Mouse (Mus musculus) heart, adult 9 months (tissue): Measurements from ENCODE around the gene Ablim2.
A peak's percentile ranks its signal among the peaks of the same experiment; 100 is the strongest.

Experiments used
- DNase-seq, 2 experiments: peaks; one replicate each; pipeline ENCODE4 v3.0.0; 2022; ENCODE audit warnings: low spot score in 2 of 2

Ablim2 gene

DNA sequence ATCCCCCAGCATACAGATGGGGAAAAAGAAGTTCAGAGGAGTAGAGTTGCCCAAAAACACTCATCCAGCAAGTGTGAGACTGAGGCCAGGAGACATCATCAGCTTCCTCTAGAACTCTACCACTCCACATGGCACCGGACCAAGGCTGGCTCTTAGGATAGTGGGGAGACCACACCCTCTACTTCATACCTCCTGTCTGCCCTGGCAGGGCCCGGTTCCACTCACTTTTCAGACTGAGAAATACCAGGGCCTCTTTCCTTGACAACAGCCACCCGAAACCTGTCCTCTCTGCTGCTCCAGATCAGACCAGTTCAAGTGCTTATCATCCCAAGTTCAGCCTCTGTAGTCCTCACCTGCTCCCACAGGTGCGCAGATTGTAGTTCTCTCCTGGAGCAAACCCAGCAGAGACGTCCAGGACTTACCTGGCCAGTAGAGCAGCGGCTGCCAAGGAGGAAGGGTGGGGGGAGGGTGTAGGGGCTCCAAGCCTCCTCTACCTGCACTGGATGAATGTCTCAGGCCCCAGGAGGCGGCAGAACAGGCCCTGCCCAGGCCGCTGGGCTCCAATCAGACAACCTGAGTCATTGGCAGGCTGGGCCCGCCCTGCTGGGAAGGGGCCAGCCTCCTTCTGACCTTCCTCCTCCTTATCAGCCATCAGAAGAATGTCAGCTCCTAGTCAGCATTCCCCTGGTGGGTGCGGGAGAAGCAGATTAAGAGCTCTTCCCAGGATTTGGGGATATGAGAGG lies 18.0 kb upstream of the Ablim2 start, which contains the start of gene Sh3tc1:
TSS of gene Sh3tc1 (minus strand) at position 452 of the 743 bp plus-strand sequence.
- peak in 1 of 2 experiments; percentile 53 for DNase-seq

- DNase-seq = no peak
Observed at GRCm38 (mm10) chr5:35740716-35741115, 17.0 kb upstream of the Ablim2 start.

DNA sequence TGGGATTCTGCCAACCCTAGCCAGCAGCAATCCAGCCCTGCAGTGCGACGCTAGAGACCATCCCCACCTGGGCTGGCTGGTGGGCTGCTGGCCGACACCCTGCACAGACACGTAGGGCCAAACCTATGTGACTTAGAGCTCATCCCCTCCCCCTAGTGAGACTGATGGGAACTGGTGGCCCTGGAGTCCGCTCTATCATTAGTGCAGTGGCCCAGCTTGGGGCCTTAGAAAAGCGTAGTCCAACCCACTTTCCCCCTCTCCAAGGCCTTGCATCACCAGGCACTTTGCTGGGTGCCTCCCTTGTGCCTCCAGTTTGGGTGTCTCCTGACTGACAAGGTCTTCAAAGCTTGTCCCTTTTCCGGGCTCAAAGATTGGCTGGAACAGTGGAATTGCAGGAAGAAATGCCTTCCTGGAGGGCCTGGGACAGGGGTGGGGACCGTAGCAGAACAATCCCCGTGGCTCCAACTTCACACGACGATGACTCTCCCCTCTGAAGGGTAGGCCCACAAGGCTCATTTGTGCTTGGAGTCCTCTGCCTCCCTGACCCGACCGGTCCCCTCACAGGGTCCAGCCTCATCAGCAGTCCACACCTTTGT lies 16.4 kb upstream of the Ablim2 start:
- no peak for DNase-seq

DNA sequence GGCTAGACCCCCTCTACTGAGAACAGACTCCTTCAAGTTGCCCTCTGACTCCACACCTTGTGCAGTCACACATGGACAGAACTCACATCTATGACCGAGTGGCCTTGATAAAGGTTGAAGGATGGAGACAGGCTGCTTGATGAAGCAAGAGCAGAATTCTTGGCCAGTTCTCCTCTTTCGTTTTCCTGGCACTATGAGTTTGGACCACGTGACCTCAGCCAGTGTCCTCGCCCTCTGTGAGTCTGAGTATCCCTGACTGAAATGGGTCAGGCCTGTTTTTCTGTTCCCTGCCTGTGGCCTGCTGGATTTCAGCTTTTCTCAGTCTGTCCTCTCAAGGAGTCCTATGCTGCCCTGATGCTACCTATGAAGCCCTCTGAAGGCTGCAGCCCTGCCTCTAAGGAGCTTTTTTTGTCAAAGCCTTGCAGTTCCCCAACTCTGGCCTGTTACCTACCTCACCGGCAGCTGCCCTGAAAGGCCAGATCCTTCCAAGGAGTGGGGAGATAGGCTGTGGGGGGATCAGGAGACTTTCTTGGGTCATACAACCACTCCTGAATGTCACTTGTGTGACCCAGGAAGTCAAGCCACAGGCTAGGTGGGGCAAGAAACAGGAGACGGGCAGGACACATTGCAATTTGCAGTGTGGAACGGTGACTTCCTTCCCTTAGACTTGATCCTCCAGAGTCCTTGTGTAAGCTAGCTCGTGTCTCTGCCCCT lies 14.3 kb upstream of the Ablim2 start:
- peak; percentile 79 to 88 for DNase-seq

GRCm38 (mm10) chr5:35743990-35744722 lies 13.5 kb upstream of the Ablim2 start:
- no peak for DNase-seq

DNA sequence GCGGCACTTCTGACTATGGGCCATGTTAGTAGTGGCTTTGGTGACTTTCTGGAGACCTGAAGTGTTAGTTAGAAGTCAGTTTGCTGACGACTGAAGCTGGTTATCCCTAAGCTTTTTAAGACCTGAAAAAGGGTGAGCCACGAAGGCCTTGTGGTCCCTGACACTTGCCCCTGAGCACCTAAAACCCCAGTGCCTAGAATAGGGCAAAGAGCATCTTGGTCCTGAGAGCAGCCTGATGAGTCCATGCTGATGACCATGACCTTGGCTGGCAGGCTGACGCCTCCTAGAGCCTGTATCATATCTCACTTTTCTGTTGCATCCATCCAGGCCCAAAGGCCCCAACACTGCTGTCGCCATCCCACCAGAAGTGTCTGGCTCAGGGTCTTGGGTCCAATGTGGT lies 12.3 kb upstream of the Ablim2 start:
- DNase-seq = no peak

DNA sequence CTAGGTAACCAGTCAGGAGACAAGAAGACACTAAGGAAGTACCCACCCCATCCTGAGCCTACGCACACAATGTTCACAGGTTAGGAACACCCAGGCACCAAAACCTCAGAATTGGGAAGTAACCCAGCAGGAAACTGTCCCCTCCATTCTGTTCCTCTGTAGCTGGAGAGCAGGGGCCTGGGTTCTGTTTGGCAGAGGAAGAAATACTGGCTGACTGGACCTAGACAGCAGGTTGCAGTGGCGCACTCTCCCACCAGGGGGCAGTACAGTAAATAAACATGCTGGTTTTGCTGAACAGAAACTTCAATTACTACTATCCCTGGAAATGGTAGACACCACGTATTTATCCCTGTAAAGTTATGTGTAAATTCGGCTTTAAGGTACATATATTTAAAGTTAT lies 10.8 kb upstream of the Ablim2 start:
- DNase-seq = peak in 1 of 2 experiments; percentile 69

DNA sequence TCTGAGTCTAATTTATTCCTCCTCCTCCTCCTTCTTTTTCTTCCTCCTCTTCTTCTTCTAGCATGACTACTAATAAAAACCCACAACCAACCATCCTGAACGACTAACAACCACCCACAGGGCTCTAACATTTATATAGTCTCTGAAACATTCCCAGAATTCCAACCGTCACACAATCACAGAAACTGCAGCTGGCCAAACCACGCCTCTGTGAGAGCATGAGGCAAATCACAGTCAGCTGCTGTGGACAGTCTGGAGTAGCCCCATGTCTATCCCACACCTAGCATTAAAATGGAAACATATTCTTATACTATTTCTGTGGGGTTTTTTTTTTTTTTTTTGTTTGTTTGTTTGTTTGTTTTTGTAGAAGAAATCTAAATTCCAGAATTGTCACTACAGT lies 8.3 kb upstream of the Ablim2 start:
- no peak for DNase-seq

DNA sequence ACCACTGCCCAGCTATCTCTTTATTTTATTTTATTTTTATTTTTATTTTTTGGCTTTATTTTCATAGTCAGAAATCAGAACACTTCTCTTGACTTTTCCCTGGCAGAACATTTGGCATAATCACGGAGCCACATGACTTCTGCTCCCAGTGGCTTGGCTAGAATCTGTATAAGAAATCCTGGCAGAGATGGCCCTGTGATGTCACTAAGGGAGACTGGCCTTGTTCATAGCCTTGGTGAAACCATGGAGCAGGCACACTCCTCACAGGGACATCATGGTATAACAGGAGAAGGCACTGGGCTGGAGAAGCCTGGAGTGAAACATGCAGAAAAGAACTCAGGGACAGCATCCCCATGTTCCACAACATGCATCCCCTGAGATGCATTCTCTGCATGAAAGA lies 7.7 kb upstream of the Ablim2 start:
- DNase-seq = no peak

DNA sequence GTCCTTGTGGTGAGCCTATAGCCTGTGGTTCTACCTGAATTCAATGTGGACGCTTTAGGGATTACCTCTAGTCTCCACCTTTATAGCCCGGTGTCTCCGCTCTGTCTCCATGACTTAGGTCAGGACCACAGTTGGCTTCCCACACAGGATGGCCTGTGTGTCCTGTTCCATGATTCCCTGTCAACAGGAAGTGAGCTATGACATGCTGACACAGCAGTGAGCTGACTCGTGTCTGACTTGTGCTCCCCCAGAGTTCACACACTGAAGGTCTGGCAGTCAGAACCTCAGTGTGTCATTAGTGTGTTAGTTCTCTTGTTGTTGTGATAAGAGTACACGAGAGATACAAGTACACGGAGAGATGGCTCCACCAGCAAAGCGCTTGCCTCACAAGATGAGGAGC lies 6.7 kb upstream of the Ablim2 start:
- DNase-seq = no peak

DNA sequence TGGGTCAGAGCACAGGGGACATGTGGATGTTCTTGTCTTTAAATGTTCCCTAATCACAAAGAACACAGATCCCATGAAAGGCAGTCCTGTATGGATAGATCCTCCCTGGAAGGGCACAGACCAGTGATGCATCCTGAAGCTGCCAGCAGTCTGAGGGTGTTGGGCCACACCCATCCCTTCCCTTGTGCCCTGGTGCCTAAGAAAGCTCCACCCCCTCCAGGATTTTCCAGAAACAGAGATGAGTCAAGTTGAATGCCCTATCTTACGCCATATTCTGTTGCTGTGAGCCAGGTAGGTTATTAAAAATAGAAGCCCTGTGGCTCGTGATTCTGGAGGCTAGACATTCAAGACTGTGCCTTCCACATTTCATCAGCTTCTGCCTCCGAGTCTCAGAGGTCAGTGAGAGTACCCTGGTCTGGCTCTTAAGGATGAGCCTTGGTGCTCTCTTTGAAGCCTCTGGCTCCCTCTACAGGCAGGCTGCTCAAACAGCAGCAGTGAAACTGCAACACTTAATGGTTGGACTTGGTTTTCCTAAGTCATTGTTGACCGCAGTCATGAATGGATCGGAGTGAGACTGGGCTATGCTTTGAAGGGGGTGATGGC lies 2.4 kb upstream of the Ablim2 start:
- peak in 1 of 2 experiments; percentile 61 for DNase-seq

DNA sequence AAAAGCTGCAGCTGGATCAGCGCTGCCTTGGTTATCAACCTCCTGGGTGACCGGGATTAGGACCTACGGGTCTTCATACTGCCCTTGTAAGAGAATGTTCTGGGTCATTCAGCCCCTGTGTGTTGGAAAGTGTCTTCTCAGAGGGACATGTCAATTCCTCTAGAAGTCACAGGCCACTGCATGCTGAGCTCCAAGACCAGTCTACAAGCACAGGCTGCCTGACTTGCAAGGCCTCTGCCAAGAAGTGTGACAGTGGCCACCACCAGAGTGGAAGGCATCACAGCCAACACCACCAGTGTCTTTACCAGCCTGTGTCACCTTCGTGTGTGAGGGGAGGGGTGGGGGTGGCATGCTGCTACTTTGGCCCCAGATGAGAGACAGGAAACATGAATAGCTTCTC lies 1.7 kb upstream of the Ablim2 start:
- DNase-seq = no peak

- no peak for DNase-seq
Observed at GRCm38 (mm10) chr5:35756997-35757638, 562 bp upstream of the Ablim2 start.

DNA sequence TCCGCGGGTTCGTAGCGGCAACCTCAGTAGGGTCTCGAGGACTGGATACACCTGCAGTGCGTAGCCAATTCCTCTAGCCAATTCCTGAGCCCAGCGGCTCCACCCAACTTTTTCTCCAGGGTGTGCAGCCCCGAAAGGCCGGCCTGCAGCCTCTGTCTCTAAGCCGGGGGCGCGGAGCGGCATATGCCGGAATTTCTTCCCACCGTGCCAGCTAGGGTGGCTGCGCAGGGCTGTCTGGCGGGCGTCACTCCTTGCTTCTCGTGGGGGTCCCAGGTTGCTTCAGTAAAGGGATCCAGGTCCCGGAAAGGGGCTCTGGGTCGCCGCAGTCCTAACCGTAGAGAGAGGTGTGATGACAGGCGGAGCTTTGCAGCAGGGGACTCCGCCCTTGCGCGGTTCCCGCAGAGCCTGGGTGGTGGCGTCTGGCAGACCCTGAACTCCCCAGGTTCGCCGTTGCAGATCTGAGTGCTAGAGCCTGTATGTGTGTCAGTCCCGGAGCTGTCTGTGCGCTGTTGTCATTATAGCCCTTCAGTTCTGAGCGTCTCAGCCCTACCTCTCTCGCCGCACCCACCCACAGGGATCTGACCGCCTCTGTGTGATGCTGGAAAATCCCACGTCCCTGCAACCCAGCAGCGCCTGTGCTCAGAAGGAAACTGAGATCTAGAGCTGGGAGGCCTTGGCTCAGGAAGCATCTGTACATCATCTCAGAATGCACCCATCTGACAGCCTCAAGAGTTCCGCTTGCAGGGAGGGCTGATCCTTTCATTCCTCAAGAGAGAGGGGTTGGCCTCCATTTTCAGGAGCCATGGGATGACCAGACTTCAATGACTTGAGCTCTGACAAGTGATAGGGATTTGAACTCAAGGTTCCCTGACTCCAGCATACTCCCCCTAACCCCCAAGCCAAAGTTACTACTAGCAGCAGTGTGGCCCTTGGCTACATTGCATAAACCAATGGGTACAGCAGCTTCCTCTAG lies 687 bp downstream of the Ablim2 start:
- DNase-seq = peak in 1 of 2 experiments; percentile 29

DNA sequence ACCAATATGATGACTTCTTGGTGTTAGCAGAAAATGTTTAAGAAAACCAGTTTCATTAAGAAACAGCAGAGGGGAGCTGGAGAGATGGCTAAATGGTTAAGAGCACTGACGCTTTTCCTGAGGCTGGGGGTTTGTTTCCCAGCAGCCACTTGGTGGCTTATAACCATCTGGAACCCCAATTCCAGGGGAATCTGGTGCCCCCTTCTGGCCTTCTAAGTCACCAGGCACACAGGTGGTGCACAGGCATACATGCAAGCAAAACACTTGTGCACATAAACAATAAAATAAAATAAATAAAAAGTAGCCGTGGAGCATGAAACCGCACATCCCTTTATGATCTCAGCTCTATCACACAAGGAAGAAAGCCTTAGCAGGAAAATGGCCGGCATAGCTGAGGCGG lies 3.6 kb downstream of the Ablim2 start:
- DNase-seq = no peak

DNA sequence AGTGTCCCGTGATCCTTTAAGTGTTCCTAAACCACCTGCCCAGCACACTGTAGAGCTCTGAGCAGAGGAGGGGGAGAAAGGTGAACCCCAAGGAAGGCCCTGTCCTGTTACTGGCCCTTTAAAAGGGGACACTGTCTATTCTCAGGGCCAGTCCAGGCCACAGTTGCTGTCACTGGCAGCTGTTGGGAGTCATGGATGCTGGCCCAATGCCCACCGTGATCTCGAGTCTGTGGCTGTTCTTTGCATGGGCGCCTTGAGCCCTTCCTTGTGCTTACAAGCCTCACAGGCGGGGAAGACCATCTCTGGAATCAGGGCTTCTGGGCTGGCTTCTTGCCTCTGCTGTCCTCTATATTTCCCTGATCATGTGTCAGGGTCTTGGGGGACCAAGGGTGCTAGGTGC lies 4.7 kb downstream of the Ablim2 start:
- DNase-seq = peak; percentile 55 to 69

- DNase-seq = no peak
Observed at GRCm38 (mm10) chr5:35762850-35763249, 5.2 kb downstream of the Ablim2 start.

DNA sequence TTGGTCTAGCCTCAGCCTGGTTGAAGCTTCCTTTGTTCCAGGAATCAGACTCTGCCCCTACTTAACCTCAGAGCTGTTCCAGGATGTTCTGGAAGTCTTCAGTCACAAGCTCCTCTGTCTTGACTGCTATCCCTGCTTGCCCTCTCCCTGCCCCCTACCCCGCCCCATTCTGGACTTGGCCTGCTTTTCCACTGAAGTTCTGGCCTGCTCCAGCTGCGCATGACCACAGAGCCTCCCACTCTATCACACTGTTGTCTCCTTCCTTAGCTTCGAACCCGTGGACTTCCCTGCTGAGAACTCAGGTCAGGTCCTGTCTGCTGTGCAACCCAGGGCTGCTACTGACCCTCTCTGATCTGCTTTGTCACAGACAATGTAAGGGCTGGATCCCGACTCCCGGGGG lies 8.2 kb downstream of the Ablim2 start:
- DNase-seq = no peak

DNA sequence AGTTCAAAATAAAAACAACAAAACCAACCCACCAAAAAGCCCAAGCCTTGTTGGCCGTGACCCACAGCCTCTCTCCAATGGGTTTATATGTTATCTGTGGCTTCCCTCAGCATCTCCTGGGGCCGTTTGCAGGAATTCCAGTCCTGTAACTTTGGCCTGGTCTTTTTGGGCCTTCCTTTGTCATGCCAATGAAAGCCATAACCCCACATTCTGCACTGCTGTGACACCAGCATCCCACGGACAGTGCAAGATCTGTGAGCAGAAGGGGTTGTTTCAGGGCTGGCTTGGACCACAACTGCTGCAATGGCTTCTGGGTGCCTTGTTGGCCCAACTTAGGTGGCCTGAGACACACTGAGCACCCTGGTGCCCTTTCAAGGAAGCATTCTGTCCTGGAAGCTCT lies 10.8 kb downstream of the Ablim2 start:
- no peak for DNase-seq

- no peak for DNase-seq
Observed at GRCm38 (mm10) chr5:35768997-35769396, 11.3 kb downstream of the Ablim2 start.
